Mouse (Mus musculus) liver, postnatal 0 days (tissue): ENCODE data around the gene Gm49368.

ENCODE experiments used
- CTCF ChIP-seq: sonication (generic); IDR thresholded peaks from 2 replicates; pipeline ENCODE4 v1.5.1; 2016; ENCODE audit warnings: antibody characterized with exemption, low read depth
- EP300 ChIP-seq: IDR thresholded peaks from 2 replicates; pipeline ENCODE4 v1.6.1; 2016; ENCODE audit warnings: antibody characterized with exemption, low read depth, mild to moderate bottlenecking

DNA sequence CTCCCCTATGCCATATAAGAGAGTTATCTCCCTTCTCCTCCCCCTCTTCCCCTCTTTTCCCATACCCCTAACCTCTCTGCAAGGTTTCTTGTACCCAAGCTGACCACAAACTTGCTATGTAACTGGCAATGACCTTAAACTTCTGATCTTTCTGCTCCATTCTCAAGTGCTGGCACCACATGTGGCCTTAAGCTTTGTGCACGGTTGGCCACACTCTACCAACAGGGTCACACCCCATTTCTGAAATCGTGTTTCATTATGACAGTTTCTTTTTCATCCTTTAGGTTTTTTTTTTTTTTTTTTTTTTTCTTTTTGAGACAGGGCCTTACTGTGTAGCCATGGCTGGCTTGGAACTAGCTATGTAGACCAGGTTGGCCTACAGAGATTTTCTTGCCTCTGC, 7.4 kb downstream of the Gm49368 start:
- TF ChIP-seq CTCF (no peak), EP300 (no peak)
